Mouse (Mus musculus) CH12.LX (cell line): ENCODE data around the gene Zfp750. TPM values are rescaled to one million over a fixed set of nuclear protein-coding genes. Genes with fewer than 3 reads are reported as not detected.

Experiments used
- DNase-seq: peaks from one replicate; pipeline ENCODE4 v3.0.0-alpha.2; 2013; ENCODE audit errors: extremely low read depth
- H3K27ac ChIP-seq: 2 replicates; pipeline ENCODE4 v1.5.1; 2012; ENCODE audit warnings: low read depth, mild to moderate bottlenecking, control low read depth, moderate library complexity; ENCODE audit not compliant: insufficient read depth
- H3K27me3 ChIP-seq: replicated peaks from 2 replicates; pipeline ENCODE3; 2012; ENCODE audit warnings: inconsistent platforms
- H3K36me3 ChIP-seq, 2 experiments: replicated peaks in 1 of 2; 2 replicates each; pipeline versions ENCODE3 to v1.6.1; 2012; ENCODE audit warnings: inconsistent platforms in 1 of 2, low read length in 1 of 2, mild to moderate bottlenecking in 1 of 2, mixed read lengths in 1 of 2, moderate library complexity in 1 of 2; ENCODE audit not compliant: control insufficient read depth in 1 of 2, insufficient read depth in 1 of 2
- H3K4me1 ChIP-seq, 2 experiments: 2 replicates each; pipeline ENCODE4 v1.6.1; 2012; ENCODE audit warnings: inconsistent platforms in 1 of 2, moderate library complexity in 1 of 2; ENCODE audit not compliant: insufficient read depth in 2 of 2, control insufficient read depth in 1 of 2
- H3K4me2 ChIP-seq: 2 replicates; pipeline ENCODE4 v1.6.1; 2012; ENCODE audit warnings: low read depth, mild to moderate bottlenecking, control low read depth; ENCODE audit not compliant: poor library complexity, insufficient read depth, severe bottlenecking
- H3K4me3 ChIP-seq, 3 experiments: fragments of 150-350 bp in 1 of 3; sonication (generic) in 1 of 3; replicated peaks in 1 of 3; 2 replicates each; pipeline versions ENCODE3 to v1.5.1; 2011 to 2012; ENCODE audit warnings: low read depth in 2 of 3, low read length in 2 of 3, mild to moderate bottlenecking in 2 of 3, moderate library complexity in 2 of 3, control low read depth in 1 of 3, improper control_type of control experiment in 1 of 3, inconsistent platforms in 1 of 3, mixed read lengths in 1 of 3; ENCODE audit not compliant: poor library complexity in 1 of 3
- H3K79me2 ChIP-seq: replicated peaks from 2 replicates; pipeline ENCODE4 v1.6.1; 2012; ENCODE audit warnings: mild to moderate bottlenecking, moderate library complexity; ENCODE audit not compliant: control insufficient read depth, poor library complexity, insufficient read depth, severe bottlenecking; ENCODE audit errors: extremely low read depth
- H3K9ac ChIP-seq: 2 replicates; pipeline ENCODE4 v1.6.1; 2012; ENCODE audit warnings: low read depth, mild to moderate bottlenecking, control low read depth, moderate library complexity; ENCODE audit not compliant: insufficient read depth
- H3K9me3 ChIP-seq: replicated peaks from 2 replicates; pipeline ENCODE3; 2012; ENCODE audit warnings: low read length, inconsistent platforms, mixed read lengths
- CTCF ChIP-seq, 2 experiments: IDR thresholded peaks in 1 of 2; conservative IDR thresholded peaks in 1 of 2; 2 replicates each; pipeline ENCODE4 v1.5.1; 2011 to 2012; ENCODE audit warnings: low read depth in 2 of 2, low read length in 2 of 2, improper control_type of control experiment in 1 of 2, inconsistent platforms in 1 of 2, mild to moderate bottlenecking in 1 of 2, moderate library complexity in 1 of 2
- GABPA ChIP-seq: IDR thresholded peaks from 2 replicates; pipeline ENCODE4 v1.6.1; 2012; ENCODE audit warnings: low read depth, low read length, improper control_type of control experiment, inconsistent platforms; ENCODE audit not compliant: insufficient replicate concordance
- HCFC1 ChIP-seq: IDR thresholded peaks from 2 replicates; pipeline ENCODE4 v1.6.1; 2012; ENCODE audit warnings: low read depth, mild to moderate bottlenecking, inconsistent platforms, low read length, improper control_type of control experiment
- JUN ChIP-seq: IDR thresholded peaks from 2 replicates; pipeline ENCODE4 v1.6.1; 2011; ENCODE audit warnings: low read depth, mild to moderate bottlenecking, low read length, improper control_type of control experiment, moderate library complexity; ENCODE audit not compliant: insufficient read depth
- KAT2A ChIP-seq: IDR thresholded peaks from 2 replicates; pipeline ENCODE4 v1.6.1; 2012; ENCODE audit warnings: low read length, improper control_type of control experiment, inconsistent platforms; ENCODE audit not compliant: insufficient replicate concordance
- MAFK ChIP-seq: IDR thresholded peaks from 2 replicates; pipeline ENCODE4 v1.6.1; 2011; ENCODE audit warnings: low read length, improper control_type of control experiment; ENCODE audit not compliant: insufficient replicate concordance
- MAZ ChIP-seq: IDR thresholded peaks from 2 replicates; pipeline ENCODE4 v1.6.1; 2012; ENCODE audit warnings: low read depth, mild to moderate bottlenecking, inconsistent platforms, low read length, improper control_type of control experiment, moderate library complexity
- MYC ChIP-seq: IDR thresholded peaks from 2 replicates; pipeline ENCODE4 v1.6.1; 2011; ENCODE audit warnings: low read depth, mild to moderate bottlenecking, improper control_type of control experiment, low read length
- NELFE ChIP-seq: IDR thresholded peaks from 2 replicates; pipeline ENCODE4 v1.6.1; 2011; ENCODE audit warnings: low read depth, low read length, improper control_type of control experiment
- PAX5 ChIP-seq: IDR thresholded peaks from 2 replicates; pipeline ENCODE4 v1.6.1; 2012; ENCODE audit warnings: low read length, inconsistent platforms, mixed read lengths
- SIN3A ChIP-seq: IDR thresholded peaks from 2 replicates; pipeline ENCODE4 v1.6.1; 2012; ENCODE audit warnings: low read length, improper control_type of control experiment, inconsistent platforms
- SMC3 ChIP-seq: IDR thresholded peaks from 2 replicates; pipeline ENCODE4 v1.6.1; 2011; ENCODE audit warnings: low read depth, low read length, improper control_type of control experiment
- TCF12 ChIP-seq: IDR thresholded peaks from 2 replicates; pipeline ENCODE4 v1.6.1; 2014; ENCODE audit warnings: low read depth, mild to moderate bottlenecking, inconsistent platforms, low read length, improper control_type of control experiment
- dilution Hi-C: fragments of 300-500 bp; cut with MboI; formaldehyde crosslinking; loops from 2 replicates; pipeline ENCODE4 v1.14.3; 2020; ENCODE audit warnings: low sequenced_read_pairs; ENCODE audit not compliant: extremely low pct_unique_long_range_greater_than_20kb, extremely low pct_ligation_motif_present
- in situ Hi-C: fragments of 300-500 bp; cut with MboI; formaldehyde crosslinking; loops from 3 replicates; pipeline ENCODE4 v1.14.3; 2019; ENCODE audit warnings: low sequenced_read_pairs, low pct_ligation_motif_present, low pct_unique_long_range_greater_than_20kb, mixed read lengths
- polyA plus RNA-seq: library from polyadenylated mRNA; unstranded; fragments of >175 nt; gene quantifications from 2 replicates; pipeline ENCODE4 v1.2.1, GENCODE M21; 2012; ENCODE audit warnings: low read depth; ENCODE audit not compliant: insufficient read length
- total RNA-seq, 2 experiments: library from RNA; depleted of rRNA; stranded (reverse); fragments of 300-350 nt in 1 of 2; fragments of >200 nt in 1 of 2; gene quantifications; 2 replicates each; pipeline ENCODE4 v1.2.3; 2012 to 2014

The Zfp750 gene
- total and polyA plus RNA-seq, 3 experiments: 0.11 to 0.54 (median 0.34) TPM

- Histone ChIP-seq H3K27me3 (no peaks in the 10 kb centered on the region), H3K9me3 (no peaks in the 10 kb centered on the region), H3K27ac (no peak overlapping the region), H3K36me3 (peaks cover 0 to 54% of the 10 kb centered on the region in 2 experiments), H3K4me3 (no peak overlapping the region), H3K79me2 (no peaks in the 10 kb centered on the region), H3K4me2 (no peak overlapping the region), H3K9ac (no peak overlapping the region)
- dilution Hi-C loops: no loop called here
- no peak for DNase-seq
- in situ Hi-C loops: no loop called here
- no peak for TF ChIP-seq JUN
- TF ChIP-seq, all 38 proteins: peak for 0
- peaks cover 12 to 38% of the 10 kb centered on the region in 2 experiments for H3K4me1 ChIP-seq
These were observed 570 bp upstream of the Zfp750 start for GRCm38 (mm10) chr11:121519703-121520102.

GRCm38 (mm10) chr11:121517687-121518465, 1.3 kb downstream of the Zfp750 start:
- Histone ChIP-seq H3K4me3 (no peak overlapping the region), H3K36me3 (peaks cover 3 to 63% of the 10 kb centered on the region in 2 experiments), H3K79me2 (no peaks in the 10 kb centered on the region), H3K27me3 (no peaks in the 10 kb centered on the region), H3K4me1 (peaks cover 12 to 37% of the 10 kb centered on the region in 2 experiments), H3K9me3 (no peaks in the 10 kb centered on the region), H3K27ac (no peak overlapping the region), H3K4me2 (no peak overlapping the region), H3K9ac (no peak overlapping the region)
- in situ Hi-C loops (no loop called here), dilution Hi-C loops (no loop called here)
- TF ChIP-seq MAFK (no peak), GABPA (no peak), CTCF (conservative IDR thresholded peaks at IDR 0.05 in 1 of 2, IDR thresholded peaks at IDR 0.05 in 1 of 2; ENCODE audit: low read depth in 2 of 2, low read length in 2 of 2) (no peak), NELFE (no peak), HCFC1 (no peak), MAZ (no peak), SIN3A (no peak), KAT2A (no peak)
- DNase-seq: no peak

DNA sequence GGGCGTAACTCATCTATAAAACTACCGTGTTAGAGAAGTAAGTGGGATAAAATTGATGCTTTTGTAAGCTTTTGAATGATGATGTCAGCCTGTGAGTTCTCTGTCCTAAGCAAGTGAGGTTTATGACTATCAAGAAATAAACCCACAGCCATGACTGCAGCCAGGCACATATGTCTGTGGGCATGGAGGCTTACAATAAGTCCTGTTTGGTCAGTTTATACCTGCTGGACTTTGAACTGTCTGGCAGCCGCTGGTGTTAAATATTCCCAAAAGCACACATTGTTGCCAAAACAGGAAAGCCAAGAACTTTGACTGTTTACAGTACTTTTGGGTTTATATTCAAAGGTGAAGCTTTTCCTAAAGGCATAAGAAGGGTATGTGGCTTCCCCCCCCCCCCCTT, 2.2 kb downstream of the Zfp750 start:
- Histone ChIP-seq H3K27ac (no peak overlapping the region), H3K36me3 (peaks cover 3 to 65% of the 10 kb centered on the region in 2 experiments), H3K4me1 (peaks cover 7 to 28% of the 10 kb centered on the region in 2 experiments), H3K27me3 (no peaks in the 10 kb centered on the region), H3K79me2 (no peaks in the 10 kb centered on the region), H3K4me3 (no peak overlapping the region), H3K4me2 (no peak overlapping the region), H3K9ac (no peak overlapping the region), H3K9me3 (no peaks in the 10 kb centered on the region)
- dilution Hi-C loops: no loop called here
- in situ Hi-C loops: no loop called here
- DNase-seq: no peak
- TF ChIP-seq CTCF (conservative IDR thresholded peaks at IDR 0.05 in 1 of 2, IDR thresholded peaks at IDR 0.05 in 1 of 2; ENCODE audit: low read depth in 2 of 2, low read length in 2 of 2): no peak
- no peak for TF ChIP-seq MYC
- no peak for TF ChIP-seq PAX5
- TF ChIP-seq SMC3: no peak
- TF ChIP-seq TCF12: no peak
